13 mouse cellular contexts compared by ENCODE assay signal in the genomic region with DNA sequence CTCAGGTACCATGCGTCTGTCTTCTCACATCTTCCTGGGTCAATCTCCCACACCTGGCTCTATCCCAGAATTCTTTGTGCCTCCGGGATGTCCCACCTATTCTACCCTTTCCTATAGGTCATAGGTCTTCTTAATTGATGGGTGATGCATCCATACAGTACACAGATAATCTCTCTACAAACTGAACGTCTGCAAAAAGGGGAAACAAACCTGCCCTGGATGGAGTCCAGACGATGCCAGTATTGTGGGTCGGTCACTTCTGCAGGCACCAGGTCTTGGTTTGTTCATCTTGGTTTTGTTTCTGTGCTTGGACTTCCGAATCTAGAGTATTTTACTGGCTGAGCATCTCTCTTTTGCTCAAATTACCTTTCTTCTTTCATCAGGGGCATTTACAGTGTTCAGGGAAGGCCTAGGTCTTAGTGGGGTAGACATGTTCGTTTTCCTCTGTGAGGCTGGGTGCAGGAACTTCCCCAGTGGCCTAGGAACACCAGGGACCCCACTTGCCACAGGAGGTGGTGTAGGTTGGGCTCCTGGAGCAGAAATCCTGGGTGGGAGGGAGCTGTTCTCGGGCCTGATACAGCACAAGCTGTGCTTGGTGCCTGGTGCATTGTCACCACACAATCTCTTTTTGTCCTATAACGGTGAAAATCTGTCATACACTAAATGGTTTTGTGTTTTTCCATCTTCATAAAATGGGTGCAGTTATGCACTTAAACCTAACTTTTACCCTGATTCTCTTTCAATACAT. TPM values are rescaled to one million over a fixed set of nuclear protein-coding genes. Genes with fewer than 3 reads are reported as not detected.
DNase-seq lines count a peak whose midpoint lies in the region; TF ChIP-seq lines count a peak whose summit lies in the region.
"Had no signal": no experiment of that assay in that cellular context is flagged by ENCODE, and none has a peak within 500 bp of the region (broad histone marks: within the 10 kb centered on the region; RNA-seq: fewer than 3 reads in every experiment).

No protein-coding gene starts in this region.

- no peak for TF ChIP-seq EP300 in MEL (IDR thresholded peaks at IDR 0.05; ENCODE audit: low read depth in 1 of 2, low read length in 2 of 2)

- peak; percentile 71 for DNase-seq in heart, adult 11 months
- no peak for DNase-seq in heart, adult 8-10 months (ENCODE audit: low spot score)
- peak; percentile 43 for DNase-seq in layer of hippocampus, adult 9-11 months
- DNase-seq in layer of hippocampus, adult 8-10 months (ENCODE audit: low spot score in 2 of 2) = no peak
- DNase-seq in MEL (ENCODE audit: low read depth, low spot score) = peak; percentile 37
- DNase-seq in spleen, postnatal 4 days (ENCODE audit: low spot score in 2 of 2) = no peak
- DNase-seq: cerebellum, adult 11 months; cerebellum, adult 8-10 months; forebrain, postnatal 0 days had no signal

- no peak for TF ChIP-seq CTCF in MEL (IDR thresholded peaks at IDR 0.05 in 2 of 3, conservative IDR thresholded peaks at IDR 0.05 in 1 of 3; ENCODE audit: control insufficient read depth in 1 of 3, insufficient read depth in 1 of 3, low read depth in 2 of 3, low read length in 3 of 3, poor library complexity in 1 of 3, severe bottlenecking in 1 of 3)

- H3K36me3 ChIP-seq in MEL (ENCODE audit: control insufficient read depth in 1 of 2, insufficient read depth in 2 of 2, low read length in 2 of 2) = peaks cover 0 to 8% of the 10 kb centered on the region in 2 experiments; a peak in 2 of 4 replicates
- H3K36me3 ChIP-seq: embryonic facial prominence, embryonic 12.5 days; intestine, embryonic 15.5 days had no signal

- no peaks in the 10 kb centered on the region for H3K79me2 ChIP-seq in MEL (ENCODE audit: control insufficient read depth, insufficient read depth, low read length, poor library complexity)

- H3K27me3 ChIP-seq in MEL (ENCODE audit: control insufficient read depth in 1 of 2, insufficient read depth in 2 of 2, low read length in 2 of 2) = no peaks in the 10 kb centered on the region
- H3K27me3 ChIP-seq: embryonic facial prominence, embryonic 12.5 days; forebrain, embryonic 13.5 days; intestine, embryonic 15.5 days had no signal

- H3K9ac ChIP-seq in MEL (ENCODE audit: control insufficient read depth, low read depth, low read length, poor library complexity, severe bottlenecking) = peak overlapping the region; percentile 26; the same call in 1 of the 2 replicates
- H3K9ac ChIP-seq: embryonic facial prominence, embryonic 12.5 days; forebrain, embryonic 13.5 days; forebrain, postnatal 0 days; hindbrain, embryonic 14.5 days; intestine, embryonic 15.5 days had no signal

- TF ChIP-seq POLR2A in MEL (IDR thresholded peaks at IDR 0.05; ENCODE audit: control insufficient read depth in 1 of 2, insufficient read depth in 1 of 2, low read depth in 1 of 2, low read length in 2 of 2, poor library complexity in 1 of 2) = no peak

- no peak overlapping the region for H3K27ac ChIP-seq in MEL (ENCODE audit: control insufficient read depth, low read depth, low read length)
- H3K27ac ChIP-seq: embryonic facial prominence, embryonic 12.5 days; forebrain, embryonic 13.5 days; hindbrain, embryonic 14.5 days; intestine, embryonic 15.5 days had no signal

- peaks cover 10 to 14% of the 10 kb centered on the region in 2 experiments for H3K4me1 ChIP-seq in MEL (ENCODE audit: control insufficient read depth in 1 of 2, insufficient read depth in 2 of 2, low read length in 2 of 2)
- H3K4me1 ChIP-seq: forebrain, embryonic 13.5 days; intestine, embryonic 15.5 days had no signal

- peak overlapping the region; percentile 30 to 69 for H3K4me3 ChIP-seq in MEL (ENCODE audit: control insufficient read depth in 1 of 2, insufficient read depth in 1 of 2, low read depth in 2 of 2, low read length in 2 of 2)
- H3K4me3 ChIP-seq: embryonic facial prominence, embryonic 12.5 days; forebrain, embryonic 13.5 days; intestine, embryonic 15.5 days had no signal

- TF ChIP-seq RAD21 in MEL (IDR thresholded peaks at IDR 0.05; ENCODE audit: low read depth, low read length) = no peak

- H3K9me3 ChIP-seq in MEL (replicated peaks; ENCODE audit: insufficient read depth, low read length) = no peaks in the 10 kb centered on the region
- H3K9me3 ChIP-seq: embryonic facial prominence, embryonic 12.5 days; forebrain, embryonic 13.5 days; intestine, embryonic 15.5 days had no signal

TF ChIP-seq in MEL, 35 proteins besides CTCF, POLR2A, EP300 and RAD21:
- no peak for TF ChIP-seq ZMIZ1 (IDR thresholded peaks at IDR 0.05; ENCODE audit: low read depth, low read length)
- TF ChIP-seq MAZ (IDR thresholded peaks at IDR 0.05; ENCODE audit: low read depth, low read length) = no peak
- TF ChIP-seq GATA1 (IDR thresholded peaks at IDR 0.05; ENCODE audit: low read depth, low read length) = no peak
- no peak for TF ChIP-seq USF1 (IDR thresholded peaks at IDR 0.05; ENCODE audit: low read depth, low read length)
- no peak for TF ChIP-seq UBTF (IDR thresholded peaks at IDR 0.05; ENCODE audit: borderline replicate concordance, insufficient read depth, low read depth, low read length)
- no peak for TF ChIP-seq POLR2AphosphoS2 (IDR thresholded peaks at IDR 0.05; ENCODE audit: low read length)

RNA-seq across cellular contexts. Expression of gene Socs5, which starts 33.9 kb away (rescaled TPM):
- 10 to 100 TPM; 31.0 to 35.6 (median 32.5) TPM for total RNA-seq in heart, adult 8-10 months (2022)
- total RNA-seq in layer of hippocampus, adult 8-10 months (2022) = 100 to 1,000 TPM in 2 of 4 experiments, 10 to 100 TPM in 2; 96.3 to 116 (median 104) TPM
- 6.0 and 6.4 TPM in 2 replicates for total RNA-seq in MEL (2012; rRNA removed)
- 1 to 10 TPM in 1 of 2 experiments, not detected in 1; 9.7 TPM for polyA plus RNA-seq in MEL (2012; ENCODE audit: insufficient read depth in 1 of 2, insufficient read length in 2 of 2, low read depth in 1 of 2, low replicate concordance in 2 of 2, missing spikeins in 1 of 2)

Comparison
In these comparisons a context has a peak if more than half of its experiments do, and no peak if none do; other contexts are left out.
1. DNase-seq: peak in heart, adult 11 months (single experiment), layer of hippocampus, adult 9-11 months (single experiment) and MEL (single experiment); none in heart, adult 8-10 months (single experiment), layer of hippocampus, adult 8-10 months (0 of 2) and spleen, postnatal 4 days (0 of 2).